Mouse (Mus musculus) MEL (cell line): Measurements from ENCODE around the gene Mdfi. TPM values are rescaled to one million over a fixed set of nuclear protein-coding genes. Genes with fewer than 3 reads are reported as not detected.
A peak's percentile ranks its signal among the peaks of the same experiment; 100 is the strongest.

Source experiments
- DNase-seq: peaks from one replicate; pipeline ENCODE4 v3.0.0; 2011; ENCODE audit warnings: low read depth, low spot score
- H3K27ac ChIP-seq: 2 replicates; pipeline ENCODE4 v1.5.1; 2012; ENCODE audit warnings: low read depth, mild to moderate bottlenecking, control low read depth, low read length, moderate library complexity; ENCODE audit not compliant: control insufficient read depth
- H3K27me3 ChIP-seq, 2 experiments: fragments of 150-350 bp in 1 of 2; sonication (generic) in 1 of 2; 2 replicates each; pipeline ENCODE4 v1.6.1; 2012; ENCODE audit warnings: low read length in 2 of 2, mild to moderate bottlenecking in 2 of 2, improper control_type of control experiment in 1 of 2, moderate library complexity in 1 of 2; ENCODE audit not compliant: insufficient read depth in 2 of 2, control insufficient read depth in 1 of 2
- H3K36me3 ChIP-seq, 2 experiments: 2 replicates each; pipeline ENCODE4 v1.6.1; 2012 to 2014; ENCODE audit warnings: low read length in 2 of 2, improper control_type of control experiment in 1 of 2, inconsistent platforms in 1 of 2, mild to moderate bottlenecking in 1 of 2; ENCODE audit not compliant: insufficient read depth in 2 of 2, control insufficient read depth in 1 of 2
- H3K4me1 ChIP-seq, 2 experiments: fragments of 150-350 bp in 1 of 2; sonication (generic) in 1 of 2; 2 replicates each; pipeline ENCODE4 v1.6.1; 2012; ENCODE audit warnings: low read length in 2 of 2, improper control_type of control experiment in 1 of 2, mild to moderate bottlenecking in 1 of 2; ENCODE audit not compliant: insufficient read depth in 2 of 2, control insufficient read depth in 1 of 2
- H3K4me3 ChIP-seq, 2 experiments: fragments of 150-350 bp in 1 of 2; sonication (generic) in 1 of 2; 2 replicates each; pipeline ENCODE4 v1.5.1; 2012; ENCODE audit warnings: low read depth in 2 of 2, low read length in 2 of 2, mild to moderate bottlenecking in 2 of 2, moderate library complexity in 2 of 2, control low read depth in 1 of 2, improper control_type of control experiment in 1 of 2; ENCODE audit not compliant: control insufficient read depth in 1 of 2, insufficient read depth in 1 of 2
- H3K79me2 ChIP-seq: 2 replicates; pipeline ENCODE4 v1.6.1; 2012; ENCODE audit warnings: mild to moderate bottlenecking, low read length, moderate library complexity; ENCODE audit not compliant: control insufficient read depth, poor library complexity, insufficient read depth
- H3K9ac ChIP-seq: 2 replicates; pipeline ENCODE4 v1.6.1; 2012; ENCODE audit warnings: low read depth, mild to moderate bottlenecking, control low read depth, low read length, moderate library complexity; ENCODE audit not compliant: control insufficient read depth, poor library complexity, severe bottlenecking
- H3K9me3 ChIP-seq: fragments of 150-350 bp; sonication (generic); replicated peaks from 2 replicates; pipeline ENCODE4 v1.6.1; 2012; ENCODE audit warnings: mild to moderate bottlenecking, low read length, improper control_type of control experiment, moderate library complexity; ENCODE audit not compliant: insufficient read depth
- BHLHE40 ChIP-seq: IDR thresholded peaks from 2 replicates; pipeline ENCODE4 v1.6.1; 2012; ENCODE audit warnings: low read depth, mild to moderate bottlenecking, inconsistent platforms, low read length, improper control_type of control experiment, borderline replicate concordance
- CHD1 ChIP-seq: IDR thresholded peaks from 2 replicates; pipeline ENCODE4 v1.6.1; 2012; ENCODE audit warnings: low read depth, mild to moderate bottlenecking, inconsistent platforms, low read length, improper control_type of control experiment
- CTCF ChIP-seq, 3 experiments: IDR thresholded peaks in 2 of 3; conservative IDR thresholded peaks in 1 of 3; 2 replicates each; pipeline ENCODE4 v1.5.1; 2011 to 2012; ENCODE audit warnings: low read length in 3 of 3, low read depth in 2 of 3, mild to moderate bottlenecking in 2 of 3, improper control_type of control experiment in 1 of 3, inconsistent platforms in 1 of 3, mixed read lengths in 1 of 3, moderate library complexity in 1 of 3; ENCODE audit not compliant: control insufficient read depth in 1 of 3, insufficient read depth in 1 of 3, poor library complexity in 1 of 3, severe bottlenecking in 1 of 3
- E2F4 ChIP-seq: IDR thresholded peaks from 2 replicates; pipeline ENCODE4 v1.6.1; 2011; ENCODE audit warnings: low read depth, low read length, improper control_type of control experiment, borderline replicate concordance
- ELF1 ChIP-seq: IDR thresholded peaks from 2 replicates; pipeline ENCODE4 v1.6.1; 2014; ENCODE audit warnings: low read depth, mild to moderate bottlenecking, inconsistent platforms, low read length, improper control_type of control experiment, moderate library complexity
- EP300 ChIP-seq, 2 experiments: IDR thresholded peaks; 2 replicates each; pipeline ENCODE4 v1.6.1; 2011; ENCODE audit warnings: improper control_type of control experiment in 2 of 2, low read length in 2 of 2, low read depth in 1 of 2, mild to moderate bottlenecking in 1 of 2
- ETS1 ChIP-seq: IDR thresholded peaks from 2 replicates; pipeline ENCODE4 v1.6.1; 2012; ENCODE audit warnings: low read depth, mild to moderate bottlenecking, inconsistent platforms, low read length, improper control_type of control experiment, moderate library complexity
- GABPA ChIP-seq: IDR thresholded peaks from 2 replicates; pipeline ENCODE4 v1.6.1; 2012; ENCODE audit warnings: low read depth, mild to moderate bottlenecking, inconsistent platforms, low read length, improper control_type of control experiment, moderate library complexity
- GATA1 ChIP-seq: IDR thresholded peaks from 2 replicates; pipeline ENCODE4 v1.6.1; 2011; ENCODE audit warnings: low read depth, low read length, improper control_type of control experiment
- JUND ChIP-seq: IDR thresholded peaks from 2 replicates; pipeline ENCODE4 v1.6.1; 2011; ENCODE audit warnings: low read depth, mild to moderate bottlenecking, improper control_type of control experiment, low read length
- MAFK ChIP-seq: IDR thresholded peaks from 2 replicates; pipeline ENCODE4 v1.6.1; 2011; ENCODE audit warnings: low read depth, mild to moderate bottlenecking, low read length, improper control_type of control experiment, borderline replicate concordance
- MAX ChIP-seq: IDR thresholded peaks from 2 replicates; pipeline ENCODE4 v1.6.1; 2011; ENCODE audit warnings: low read length, improper control_type of control experiment
- MAZ ChIP-seq: IDR thresholded peaks from 2 replicates; pipeline ENCODE4 v1.6.1; 2012; ENCODE audit warnings: low read depth, mild to moderate bottlenecking, inconsistent platforms, low read length, improper control_type of control experiment
- MEF2A ChIP-seq: IDR thresholded peaks from 2 replicates; pipeline ENCODE4 v1.6.1; 2014; ENCODE audit warnings: low read depth, mild to moderate bottlenecking, inconsistent platforms, low read length, improper control_type of control experiment; ENCODE audit not compliant: poor library complexity, insufficient replicate concordance, severe bottlenecking; ENCODE audit errors: extremely low read depth
- MXI1 ChIP-seq: IDR thresholded peaks from 2 replicates; pipeline ENCODE4 v1.6.1; 2011; ENCODE audit warnings: mild to moderate bottlenecking, low read depth, low read length, improper control_type of control experiment
- MYC ChIP-seq: IDR thresholded peaks from 2 replicates; pipeline ENCODE4 v1.6.1; 2011; ENCODE audit warnings: low read depth, mild to moderate bottlenecking, low read length, improper control_type of control experiment, moderate library complexity
- NELFE ChIP-seq: IDR thresholded peaks from 2 replicates; pipeline ENCODE4 v1.6.1; 2011; ENCODE audit warnings: low read depth, low read length, improper control_type of control experiment
- POLR2A ChIP-seq, 2 experiments: IDR thresholded peaks; 2 replicates each; pipeline ENCODE4 v1.6.1; 2011 to 2012; ENCODE audit warnings: low read length in 2 of 2, mild to moderate bottlenecking in 2 of 2, control low read depth in 1 of 2, improper control_type of control experiment in 1 of 2, low read depth in 1 of 2, moderate library complexity in 1 of 2; ENCODE audit not compliant: control insufficient read depth in 1 of 2, insufficient read depth in 1 of 2, poor library complexity in 1 of 2
- RAD21 ChIP-seq: IDR thresholded peaks from 2 replicates; pipeline ENCODE4 v1.6.1; 2011; ENCODE audit warnings: mild to moderate bottlenecking, low read depth, low read length, improper control_type of control experiment
- RCOR1 ChIP-seq: IDR thresholded peaks from 2 replicates; pipeline ENCODE4 v1.6.1; 2012; ENCODE audit warnings: low read depth, mild to moderate bottlenecking, inconsistent platforms, low read length, improper control_type of control experiment
- SIN3A ChIP-seq: IDR thresholded peaks from 2 replicates; pipeline ENCODE4 v1.6.1; 2012; ENCODE audit warnings: low read length, improper control_type of control experiment, inconsistent platforms
- TAL1 ChIP-seq: IDR thresholded peaks from 2 replicates; pipeline ENCODE4 v1.6.1; 2012; ENCODE audit warnings: mild to moderate bottlenecking, inconsistent platforms, low read length, moderate library complexity, mixed read lengths
- TBP ChIP-seq: IDR thresholded peaks from 2 replicates; pipeline ENCODE4 v1.8.0; 2011; ENCODE audit warnings: low read depth, low read length, improper control_type of control experiment
- TCF12 ChIP-seq: IDR thresholded peaks from 2 replicates; pipeline ENCODE4 v1.6.1; 2014; ENCODE audit warnings: low read depth, mild to moderate bottlenecking, inconsistent platforms, low read length, improper control_type of control experiment, moderate library complexity
- UBTF ChIP-seq: IDR thresholded peaks from 2 replicates; pipeline ENCODE4 v1.6.1; 2012; ENCODE audit warnings: low read depth, mild to moderate bottlenecking, inconsistent platforms, low read length, improper control_type of control experiment, moderate library complexity, borderline replicate concordance; ENCODE audit not compliant: insufficient read depth
- USF2 ChIP-seq, 2 experiments: IDR thresholded peaks; 2 replicates each; pipeline ENCODE4 v1.6.1; 2011 to 2012; ENCODE audit warnings: improper control_type of control experiment in 2 of 2, low read length in 2 of 2, borderline replicate concordance in 1 of 2, inconsistent platforms in 1 of 2, low read depth in 1 of 2, mild to moderate bottlenecking in 1 of 2; ENCODE audit not compliant: insufficient read depth in 1 of 2
- ZC3H11A ChIP-seq: IDR thresholded peaks from 2 replicates; pipeline ENCODE4 v1.6.1; 2012; ENCODE audit warnings: low read depth, mild to moderate bottlenecking, inconsistent platforms, low read length, improper control_type of control experiment
- ZNF384 ChIP-seq: IDR thresholded peaks from 2 replicates; pipeline ENCODE4 v1.6.1; 2012; ENCODE audit warnings: low read depth, mild to moderate bottlenecking, inconsistent platforms, low read length, improper control_type of control experiment
- polyA plus RNA-seq, 2 experiments: library from polyadenylated mRNA; stranded (reverse) in 1 of 2; unstranded in 1 of 2; fragments of >175 nt in 1 of 2; fragments of >200 nt in 1 of 2; gene quantifications; 2 replicates each; pipeline versions ENCODE4 v1.2.1 to v1.2.4; 2012; ENCODE audit warnings: low replicate concordance in 2 of 2, low read depth in 1 of 2; ENCODE audit not compliant: insufficient read length in 2 of 2, insufficient read depth in 1 of 2, missing spikeins in 1 of 2
- total RNA-seq: library from RNA; depleted of rRNA; stranded (reverse); fragments of 300-350 nt; gene quantifications from 2 replicates; pipeline ENCODE4 v1.2.3, GENCODE M21; 2012

Mdfi gene
- total and polyA plus RNA-seq, 3 experiments = not detected

DNA sequence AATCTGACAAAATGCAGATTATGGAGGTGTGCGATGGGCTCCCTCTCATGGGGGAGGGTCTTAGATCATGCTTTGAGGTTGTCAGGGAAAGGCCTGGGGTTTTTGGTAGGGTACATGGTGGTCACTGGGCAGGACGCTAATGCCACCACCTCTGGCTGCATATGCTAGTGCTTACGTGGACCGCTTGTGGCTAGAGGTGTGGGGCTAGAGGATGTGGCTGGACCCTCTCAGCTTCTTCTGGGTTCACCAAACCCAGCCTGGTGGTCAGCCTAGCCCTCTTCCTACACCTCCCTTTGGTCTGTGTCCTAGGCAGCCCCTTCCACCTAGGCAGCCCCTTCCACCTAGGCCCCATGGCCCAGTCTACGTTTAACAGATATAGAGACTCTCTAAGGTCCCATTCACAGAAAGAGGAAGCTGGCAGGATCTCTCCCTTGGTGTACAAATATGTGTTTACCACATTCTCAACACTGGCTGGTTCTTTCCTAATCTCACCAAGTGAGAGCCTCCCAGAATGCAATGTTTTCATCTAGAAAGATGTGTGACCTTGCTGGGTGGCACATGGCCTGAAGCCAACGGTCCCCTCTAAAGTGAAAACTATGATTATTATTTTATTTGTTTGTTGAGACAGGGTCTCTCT is 68.0 kb downstream of the Mdfi start:
- Histone ChIP-seq H3K27ac (peak overlapping the region; percentile 60), H3K9ac (no peak overlapping the region; the same call in 1 of the 2 replicates), H3K9me3 (no peaks in the 10 kb centered on the region), H3K4me1 (peaks cover 18 to 25% of the 10 kb centered on the region in 2 experiments), H3K79me2 (no peaks in the 10 kb centered on the region), H3K36me3 (peaks cover 0 to 16% of the 10 kb centered on the region in 2 experiments; a peak in 2 of 4 replicates), H3K4me3 (no peak overlapping the region), H3K27me3 (no peaks in the 10 kb centered on the region)
- DNase-seq = peak; percentile 88
- TF ChIP-seq MYC (peak; percentile 83), NELFE (no peak), POLR2A (IDR thresholded peaks at IDR 0.05; ENCODE audit: control insufficient read depth in 1 of 2, insufficient read depth in 1 of 2, low read depth in 1 of 2, low read length in 2 of 2, poor library complexity in 1 of 2) (no peak), RAD21 (no peak), SIN3A (peak; percentile 74), ZC3H11A (no peak), MEF2A (no peak), GATA1 (peak; percentile 34; the same call in 1 of the 2 replicates), RCOR1 (peak; percentile 46; the same call in 1 of the 2 replicates), BHLHE40 (0 out of 2 replicates have a peak, but pooled peaks have one; percentile 15), TBP (no peak), MAZ (0 out of 2 replicates have a peak, but pooled peaks have one; percentile 37), ELF1 (no peak), UBTF (no peak), JUND (no peak), E2F4 (no peak), ETS1 (0 out of 2 replicates have a peak, but pooled peaks have one; percentile 47), MXI1 (peak; percentile 53), EP300 (IDR thresholded peaks at IDR 0.05; ENCODE audit: low read depth in 1 of 2, low read length in 2 of 2) (peak in 1 of 2 experiments; percentile 48; a peak in 2 of 4 replicates), ZNF384 (no peak), CHD1 (no peak), TAL1 (no peak; the same call in 1 of the 2 replicates), TCF12 (no peak; the same call in 1 of the 2 replicates), USF2 (IDR thresholded peaks at IDR 0.05; ENCODE audit: borderline replicate concordance in 1 of 2, insufficient read depth in 1 of 2, low read depth in 1 of 2, low read length in 2 of 2) (no peak), MAX (peak; percentile 76), MAFK (no peak), CTCF (IDR thresholded peaks at IDR 0.05 in 2 of 3, conservative IDR thresholded peaks at IDR 0.05 in 1 of 3; ENCODE audit: control insufficient read depth in 1 of 3, insufficient read depth in 1 of 3, low read depth in 2 of 3, low read length in 3 of 3, poor library complexity in 1 of 3, severe bottlenecking in 1 of 3) (no peak), GABPA (no peak)
